Mouse (Mus musculus): Measurements from ENCODE around the gene Tmem82.

Tmem82 gene

GRCm38 (mm10) chr4:141639474-141639873, 21.0 kb upstream of the Tmem82 start:
- no peak for DNase-seq

DNA sequence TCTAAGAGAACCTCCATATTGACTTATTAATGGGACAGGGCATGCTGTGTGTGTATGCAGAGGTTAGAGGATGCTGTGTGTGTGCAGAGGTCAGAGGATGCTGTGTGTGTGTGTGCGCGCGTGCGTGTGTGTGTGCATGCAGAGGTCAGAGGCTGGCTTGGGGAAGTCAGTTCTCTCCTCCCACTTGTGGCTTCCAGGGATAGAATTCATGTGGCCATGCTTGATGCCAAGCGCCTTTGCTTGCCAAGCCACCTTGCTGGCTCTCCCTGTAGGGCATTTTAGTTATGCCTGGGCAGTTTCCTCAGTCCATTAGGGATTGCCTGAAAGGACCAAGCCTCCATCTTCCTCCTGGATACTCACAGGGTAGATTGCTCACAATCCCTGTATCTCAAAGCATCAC, 18.3 kb upstream of the Tmem82 start:
- DNase-seq, result no peak

GRCm38 (mm10) chr4:141635991-141636390, 17.6 kb upstream of the Tmem82 start:
- DNase-seq, result no peak

GRCm38 (mm10) chr4:141632111-141632873, 13.9 kb upstream of the Tmem82 start:
- DNase-seq, result peak; percentile 46 to 54

DNA sequence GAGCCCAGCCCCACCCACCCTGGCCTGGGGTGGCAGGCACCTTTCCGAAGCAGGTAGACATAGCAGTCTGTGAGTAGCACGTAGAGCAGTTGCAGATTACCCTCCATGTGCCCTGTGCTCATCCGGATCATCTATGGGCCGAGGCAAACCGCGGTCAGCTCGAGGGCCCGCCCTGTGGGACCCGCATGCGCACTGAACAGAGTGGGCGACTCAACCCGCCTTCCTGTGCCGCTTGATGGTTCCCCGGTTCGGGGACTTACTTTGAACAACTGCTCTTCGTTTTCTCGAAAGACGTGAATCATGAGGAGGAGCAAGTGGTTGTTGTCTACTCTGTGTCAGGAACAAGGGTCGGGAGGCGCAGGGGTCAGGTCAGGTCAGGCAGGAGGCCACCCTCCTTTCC, 12.8 kb upstream of the Tmem82 start:
- DNase-seq, result no peak

- no peak for DNase-seq
These were observed 11.6 kb upstream of the Tmem82 start for GRCm38 (mm10) chr4:141630021-141630420.

DNA sequence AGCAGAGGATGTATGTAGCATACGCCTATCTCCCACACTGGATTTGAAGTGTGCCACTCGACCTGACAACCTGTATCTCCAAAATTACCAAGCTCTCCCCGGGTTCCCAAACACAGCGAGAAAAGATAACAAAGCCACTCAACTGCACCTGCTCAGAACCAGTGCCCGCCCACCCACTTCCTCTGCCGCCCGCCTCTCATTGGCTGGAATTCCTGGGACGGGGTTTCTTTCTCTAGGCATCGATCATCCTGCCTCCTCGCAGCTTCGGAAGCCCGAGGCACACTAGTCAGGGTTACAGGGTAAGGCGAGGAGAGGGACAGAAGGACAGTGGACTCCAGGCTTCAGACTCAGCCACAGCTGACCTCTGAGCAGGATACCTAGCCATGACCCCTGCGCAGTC, 10.2 kb upstream of the Tmem82 start:
- no peak for DNase-seq

DNA sequence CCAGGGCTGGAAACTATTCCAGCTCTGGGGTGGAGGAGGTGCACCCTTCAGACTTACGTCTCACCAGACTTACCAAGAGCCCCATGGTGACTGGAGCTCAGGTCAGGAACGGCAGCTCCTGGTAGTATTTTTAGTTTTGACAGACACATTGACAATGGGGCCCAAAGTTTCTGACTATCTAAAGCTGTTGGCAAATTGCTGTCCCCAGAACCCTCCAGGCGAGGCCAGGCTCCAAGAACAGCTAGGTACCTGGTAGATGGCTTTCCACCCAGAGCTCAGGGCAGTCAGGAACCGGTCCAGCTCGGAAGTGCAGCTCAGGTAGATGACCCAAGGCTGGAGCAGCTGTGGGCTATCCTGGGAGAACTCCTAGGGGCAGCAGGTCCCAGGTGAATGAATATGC, 9.1 kb upstream of the Tmem82 start:
- no peak for DNase-seq

GRCm38 (mm10) chr4:141625774-141626550, 7.5 kb upstream of the Tmem82 start:
- DNase-seq, result no peak

GRCm38 (mm10) chr4:141624983-141625773, 6.7 kb upstream of the Tmem82 start:
- peak; percentile 40 to 63 for DNase-seq

- DNase-seq, result no peak
These were observed 5.7 kb upstream of the Tmem82 start for GRCm38 (mm10) chr4:141624134-141624533.

- peak; percentile 66 to 77 for DNase-seq
These were observed 5.2 kb upstream of the Tmem82 start, which contains the start of gene Slc25a34 for GRCm38 (mm10) chr4:141623666-141624065. Gene Slc25a34 (minus strand): TSS chr4:141623821.

GRCm38 (mm10) chr4:141623037-141623436, 4.6 kb upstream of the Tmem82 start:
- DNase-seq, result no peak

DNA sequence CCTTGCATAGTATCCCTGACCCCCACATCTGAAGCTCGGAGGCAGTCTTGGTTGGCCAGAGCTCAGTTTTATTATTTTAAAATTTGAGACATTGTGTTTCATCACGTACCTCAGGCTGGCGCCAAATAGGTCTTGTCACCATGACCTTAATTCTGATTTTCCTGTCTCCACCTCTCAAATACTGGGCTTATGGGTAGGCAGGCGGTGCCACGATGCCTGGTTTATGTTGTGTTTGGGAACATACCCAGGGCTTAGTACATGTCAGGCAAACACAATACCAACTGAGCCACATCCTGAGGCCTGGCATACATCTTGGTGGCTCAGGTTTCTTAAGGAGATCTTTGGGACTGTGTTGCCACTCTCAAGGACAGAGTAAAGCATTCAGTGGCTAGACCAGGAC, 4.1 kb upstream of the Tmem82 start:
- DNase-seq, result no peak

- no peak for DNase-seq
These were observed 3.7 kb upstream of the Tmem82 start for GRCm38 (mm10) chr4:141622091-141622490.

- DNase-seq, result no peak
These were observed 2.9 kb upstream of the Tmem82 start for GRCm38 (mm10) chr4:141621297-141621696.

DNA sequence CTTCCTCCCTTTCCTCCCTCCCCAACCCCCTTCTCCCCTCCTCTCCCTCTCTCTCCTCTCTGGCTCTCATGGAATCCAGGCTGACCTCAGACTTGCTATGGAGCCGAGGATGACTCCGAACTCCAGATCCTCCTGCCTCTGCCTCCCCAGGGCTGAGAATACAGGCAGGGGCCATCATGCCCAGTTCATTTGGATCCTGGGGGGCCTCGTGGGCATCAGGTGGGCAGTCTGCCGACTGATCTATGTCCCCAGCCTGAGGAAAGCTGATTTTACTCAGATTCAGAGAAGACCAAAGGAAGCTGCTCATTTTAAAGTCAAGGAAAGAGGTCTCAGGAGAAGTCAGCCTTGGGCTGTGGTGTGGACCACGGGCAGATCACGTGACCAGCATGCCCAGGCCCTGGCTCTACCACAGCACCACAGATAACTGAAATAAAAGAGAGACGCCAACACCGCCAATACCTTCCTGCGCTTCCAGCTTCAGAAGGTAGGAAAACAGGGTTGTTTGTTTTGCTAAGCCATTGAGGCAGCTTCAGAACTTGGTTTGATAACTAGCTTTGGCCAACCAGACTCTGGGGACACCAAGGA, 958 bp upstream of the Tmem82 start:
- no peak for DNase-seq

GRCm38 (mm10) chr4:141617863-141618564, 419 bp downstream of the Tmem82 start:
- peak; percentile 35 to 56 for DNase-seq

GRCm38 (mm10) chr4:141617299-141617698, 1.1 kb downstream of the Tmem82 start:
- DNase-seq, result peak; percentile 75 to 80

GRCm38 (mm10) chr4:141616811-141617210, 1.6 kb downstream of the Tmem82 start:
- no peak for DNase-seq

- DNase-seq, result no peak
These were observed 3.5 kb downstream of the Tmem82 start for GRCm38 (mm10) chr4:141614946-141615345.

- peak; percentile 45 to 47 for DNase-seq
These were observed 8.9 kb downstream of the Tmem82 start for GRCm38 (mm10) chr4:141609538-141609937.
